Mouse (Mus musculus): ENCODE data around the gene Olfr847.

DNA sequence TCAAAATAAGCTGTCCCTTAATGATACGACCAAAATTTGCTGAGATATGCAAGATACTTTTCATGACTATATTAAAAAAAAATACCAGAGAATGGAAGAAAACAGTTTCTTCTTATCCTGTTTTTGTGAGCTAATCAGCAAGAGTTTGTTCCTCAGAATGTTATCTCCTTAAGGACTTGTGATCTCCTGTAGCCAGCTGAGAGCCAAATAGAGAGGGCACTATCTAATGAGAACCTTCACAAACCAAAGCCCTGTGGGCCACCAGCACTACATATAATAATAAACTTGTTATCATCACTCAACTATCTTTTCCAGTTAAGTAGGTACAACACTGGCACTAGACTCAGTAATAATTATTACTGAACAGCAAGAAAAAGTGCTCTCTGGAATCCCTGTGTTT lies 42.3 kb downstream of the Olfr847 start, which contains the start of gene Olfr845:
- TF ChIP-seq POLR2A (IDR thresholded peaks at IDR 0.05; ENCODE audit: borderline replicate concordance, low read depth, low read length), result no peak
- TF ChIP-seq CTCF (IDR thresholded peaks at IDR 0.05; ENCODE audit: low read depth, low read length), result no peak
